Mouse (Mus musculus) MEL (cell line): ENCODE results near the gene Cep112.

ENCODE experiments used
- BHLHE40 ChIP-seq: IDR thresholded peaks from 2 replicates; pipeline ENCODE4 v1.6.1; 2012; ENCODE audit warnings: low read depth, mild to moderate bottlenecking, inconsistent platforms, low read length, improper control_type of control experiment, borderline replicate concordance
- CTCF ChIP-seq, 3 experiments: IDR thresholded peaks in 2 of 3; conservative IDR thresholded peaks in 1 of 3; 2 replicates each; pipeline ENCODE4 v1.5.1; 2011 to 2012; ENCODE audit warnings: low read length in 3 of 3, low read depth in 2 of 3, mild to moderate bottlenecking in 2 of 3, improper control_type of control experiment in 1 of 3, inconsistent platforms in 1 of 3, mixed read lengths in 1 of 3, moderate library complexity in 1 of 3; ENCODE audit not compliant: control insufficient read depth in 1 of 3, insufficient read depth in 1 of 3, poor library complexity in 1 of 3, severe bottlenecking in 1 of 3
- EP300 ChIP-seq, 2 experiments: IDR thresholded peaks; 2 replicates each; pipeline ENCODE4 v1.6.1; 2011; ENCODE audit warnings: improper control_type of control experiment in 2 of 2, low read length in 2 of 2, low read depth in 1 of 2, mild to moderate bottlenecking in 1 of 2
- GATA1 ChIP-seq: IDR thresholded peaks from 2 replicates; pipeline ENCODE4 v1.6.1; 2011; ENCODE audit warnings: low read depth, low read length, improper control_type of control experiment
- MXI1 ChIP-seq: IDR thresholded peaks from 2 replicates; pipeline ENCODE4 v1.6.1; 2011; ENCODE audit warnings: mild to moderate bottlenecking, low read depth, low read length, improper control_type of control experiment
- MYC ChIP-seq: IDR thresholded peaks from 2 replicates; pipeline ENCODE4 v1.6.1; 2011; ENCODE audit warnings: low read depth, mild to moderate bottlenecking, low read length, improper control_type of control experiment, moderate library complexity
- NELFE ChIP-seq: IDR thresholded peaks from 2 replicates; pipeline ENCODE4 v1.6.1; 2011; ENCODE audit warnings: low read depth, low read length, improper control_type of control experiment
- POLR2A ChIP-seq, 2 experiments: IDR thresholded peaks; 2 replicates each; pipeline ENCODE4 v1.6.1; 2011 to 2012; ENCODE audit warnings: low read length in 2 of 2, mild to moderate bottlenecking in 2 of 2, control low read depth in 1 of 2, improper control_type of control experiment in 1 of 2, low read depth in 1 of 2, moderate library complexity in 1 of 2; ENCODE audit not compliant: control insufficient read depth in 1 of 2, insufficient read depth in 1 of 2, poor library complexity in 1 of 2
- POLR2AphosphoS5 ChIP-seq: IDR thresholded peaks from 2 replicates; pipeline ENCODE4 v1.6.1; 2012; ENCODE audit warnings: low read depth, borderline replicate concordance, mild to moderate bottlenecking, inconsistent platforms, low read length, moderate library complexity, mixed read lengths
- SIN3A ChIP-seq: IDR thresholded peaks from 2 replicates; pipeline ENCODE4 v1.6.1; 2012; ENCODE audit warnings: low read length, improper control_type of control experiment, inconsistent platforms
- SMC3 ChIP-seq: IDR thresholded peaks from 2 replicates; pipeline ENCODE4 v1.6.1; 2011; ENCODE audit warnings: low read depth, low read length, improper control_type of control experiment
- TCF12 ChIP-seq: IDR thresholded peaks from 2 replicates; pipeline ENCODE4 v1.6.1; 2014; ENCODE audit warnings: low read depth, mild to moderate bottlenecking, inconsistent platforms, low read length, improper control_type of control experiment, moderate library complexity
- USF2 ChIP-seq, 2 experiments: IDR thresholded peaks; 2 replicates each; pipeline ENCODE4 v1.6.1; 2011 to 2012; ENCODE audit warnings: improper control_type of control experiment in 2 of 2, low read length in 2 of 2, borderline replicate concordance in 1 of 2, inconsistent platforms in 1 of 2, low read depth in 1 of 2, mild to moderate bottlenecking in 1 of 2; ENCODE audit not compliant: insufficient read depth in 1 of 2
- ZNF384 ChIP-seq: IDR thresholded peaks from 2 replicates; pipeline ENCODE4 v1.6.1; 2012; ENCODE audit warnings: low read depth, mild to moderate bottlenecking, inconsistent platforms, low read length, improper control_type of control experiment

GRCm38 (mm10) chr11:108877520-108877919, 452.5 kb downstream of the Cep112 start:
- TF ChIP-seq SIN3A = no peak
- no peak for TF ChIP-seq POLR2AphosphoS5
- no peak for TF ChIP-seq CTCF (IDR thresholded peaks at IDR 0.05 in 2 of 3, conservative IDR thresholded peaks at IDR 0.05 in 1 of 3; ENCODE audit: control insufficient read depth in 1 of 3, insufficient read depth in 1 of 3, low read depth in 2 of 3, low read length in 3 of 3, poor library complexity in 1 of 3, severe bottlenecking in 1 of 3)
- no peak for TF ChIP-seq GATA1
- TF ChIP-seq TCF12 = no peak
- TF ChIP-seq NELFE = no peak
- no peak for TF ChIP-seq MXI1
- no peak for TF ChIP-seq ZNF384
- TF ChIP-seq USF2 (IDR thresholded peaks at IDR 0.05; ENCODE audit: borderline replicate concordance in 1 of 2, insufficient read depth in 1 of 2, low read depth in 1 of 2, low read length in 2 of 2) = no peak
- no peak for TF ChIP-seq POLR2A (IDR thresholded peaks at IDR 0.05; ENCODE audit: control insufficient read depth in 1 of 2, insufficient read depth in 1 of 2, low read depth in 1 of 2, low read length in 2 of 2, poor library complexity in 1 of 2)
- no peak for TF ChIP-seq EP300 (IDR thresholded peaks at IDR 0.05; ENCODE audit: low read depth in 1 of 2, low read length in 2 of 2)
- no peak for TF ChIP-seq BHLHE40
- no peak for TF ChIP-seq SMC3
- no peak for TF ChIP-seq MYC
